Mouse (Mus musculus) frontal cortex, postnatal 36 days (tissue): ENCODE measurements around the gene Mia.
A peak's percentile ranks its signal among the peaks of the same experiment; 100 is the strongest.

Experiments
- DNase-seq, 2 experiments: peaks; one replicate each; pipeline ENCODE4 v3.0.0; 2022; ENCODE audit warnings: low spot score in 2 of 2

Gene Mia

GRCm38 (mm10) chr7:27180837-27181695 is at the start of gene Mia, which contains the start of gene Gm21983:
Gene Mia (minus strand): TSS chr7:27181157.
Gene Gm21983 (minus strand): TSS chr7:27181086.
- no peak for DNase-seq

- DNase-seq: no peak
Observed at GRCm38 (mm10) chr7:27228865-27229264, 47.9 kb upstream of the Mia start.

GRCm38 (mm10) chr7:27228281-27228821 is 47.4 kb upstream of the Mia start, which contains the start of gene Itpkc:
Gene Itpkc (minus strand): TSS chr7:27228661.
- peak; percentile 88 to 91 for DNase-seq

GRCm38 (mm10) chr7:27227676-27228075 is 46.7 kb upstream of the Mia start:
- DNase-seq: no peak

- no peak for DNase-seq
Observed at GRCm38 (mm10) chr7:27227276-27227675, 46.3 kb upstream of the Mia start.

- peak in 1 of 2 experiments; percentile 34 for DNase-seq
Observed at GRCm38 (mm10) chr7:27224877-27225575, 44.1 kb upstream of the Mia start.

GRCm38 (mm10) chr7:27222538-27222937 is 41.6 kb upstream of the Mia start:
- DNase-seq: no peak

GRCm38 (mm10) chr7:27221939-27222338 is 41.0 kb upstream of the Mia start:
- no peak for DNase-seq

GRCm38 (mm10) chr7:27219937-27220336 is 39.0 kb upstream of the Mia start:
- no peak for DNase-seq

- no peak for DNase-seq
Observed at GRCm38 (mm10) chr7:27218586-27218985, 37.6 kb upstream of the Mia start.

GRCm38 (mm10) chr7:27212626-27213025 is 31.7 kb upstream of the Mia start:
- no peak for DNase-seq

- DNase-seq: no peak
Observed at GRCm38 (mm10) chr7:27203730-27204449, 22.9 kb upstream of the Mia start.

GRCm38 (mm10) chr7:27198779-27199178 is 17.8 kb upstream of the Mia start:
- no peak for DNase-seq

- DNase-seq: no peak
Observed at GRCm38 (mm10) chr7:27198355-27198754, 17.4 kb upstream of the Mia start.

GRCm38 (mm10) chr7:27197634-27198033 is 16.7 kb upstream of the Mia start:
- no peak for DNase-seq

- no peak for DNase-seq
Observed at GRCm38 (mm10) chr7:27197136-27197535, 16.2 kb upstream of the Mia start.

GRCm38 (mm10) chr7:27195681-27196611 is 15.0 kb upstream of the Mia start, which contains the start of the genes BC024978 and Snrpa:
Gene BC024978 (plus strand): TSS chr7:27195781.
Gene Snrpa (minus strand): TSS chr7:27196271.
- peak; percentile 96 to 99 for DNase-seq

- DNase-seq: no peak
Observed at GRCm38 (mm10) chr7:27193731-27194130, 12.8 kb upstream of the Mia start.

- no peak for DNase-seq
Observed at GRCm38 (mm10) chr7:27192434-27192833, 11.5 kb upstream of the Mia start.

- DNase-seq: no peak
Observed at GRCm38 (mm10) chr7:27189271-27189931, 8.4 kb upstream of the Mia start.
